Mouse (Mus musculus) MEL (cell line): ENCODE measurements at regions not wholly inside any gene's neighbourhood (a gene's known extent, or its start where the extent isn't known, plus 50 kb on each side); places are given as distances from the start of the nearest gene placed in this dataset.

ENCODE experiments used
- DNase-seq: peaks from one replicate; pipeline ENCODE4 v3.0.0; 2011; ENCODE audit warnings: low read depth, low spot score
- H3K27ac ChIP-seq: 2 replicates; pipeline ENCODE4 v1.5.1; 2012; ENCODE audit warnings: low read depth, mild to moderate bottlenecking, control low read depth, low read length, moderate library complexity; ENCODE audit not compliant: control insufficient read depth
- H3K27me3 ChIP-seq, 2 experiments: fragments of 150-350 bp in 1 of 2; sonication (generic) in 1 of 2; 2 replicates each; pipeline ENCODE4 v1.6.1; 2012; ENCODE audit warnings: low read length in 2 of 2, mild to moderate bottlenecking in 2 of 2, improper control_type of control experiment in 1 of 2, moderate library complexity in 1 of 2; ENCODE audit not compliant: insufficient read depth in 2 of 2, control insufficient read depth in 1 of 2
- H3K36me3 ChIP-seq, 2 experiments: 2 replicates each; pipeline ENCODE4 v1.6.1; 2012 to 2014; ENCODE audit warnings: low read length in 2 of 2, improper control_type of control experiment in 1 of 2, inconsistent platforms in 1 of 2, mild to moderate bottlenecking in 1 of 2; ENCODE audit not compliant: insufficient read depth in 2 of 2, control insufficient read depth in 1 of 2
- H3K4me1 ChIP-seq, 2 experiments: fragments of 150-350 bp in 1 of 2; sonication (generic) in 1 of 2; 2 replicates each; pipeline ENCODE4 v1.6.1; 2012; ENCODE audit warnings: low read length in 2 of 2, improper control_type of control experiment in 1 of 2, mild to moderate bottlenecking in 1 of 2; ENCODE audit not compliant: insufficient read depth in 2 of 2, control insufficient read depth in 1 of 2
- H3K4me3 ChIP-seq, 2 experiments: fragments of 150-350 bp in 1 of 2; sonication (generic) in 1 of 2; 2 replicates each; pipeline ENCODE4 v1.5.1; 2012; ENCODE audit warnings: low read depth in 2 of 2, low read length in 2 of 2, mild to moderate bottlenecking in 2 of 2, moderate library complexity in 2 of 2, control low read depth in 1 of 2, improper control_type of control experiment in 1 of 2; ENCODE audit not compliant: control insufficient read depth in 1 of 2, insufficient read depth in 1 of 2
- H3K79me2 ChIP-seq: 2 replicates; pipeline ENCODE4 v1.6.1; 2012; ENCODE audit warnings: mild to moderate bottlenecking, low read length, moderate library complexity; ENCODE audit not compliant: control insufficient read depth, poor library complexity, insufficient read depth
- H3K9ac ChIP-seq: 2 replicates; pipeline ENCODE4 v1.6.1; 2012; ENCODE audit warnings: low read depth, mild to moderate bottlenecking, control low read depth, low read length, moderate library complexity; ENCODE audit not compliant: control insufficient read depth, poor library complexity, severe bottlenecking
- H3K9me3 ChIP-seq: fragments of 150-350 bp; sonication (generic); replicated peaks from 2 replicates; pipeline ENCODE4 v1.6.1; 2012; ENCODE audit warnings: mild to moderate bottlenecking, low read length, improper control_type of control experiment, moderate library complexity; ENCODE audit not compliant: insufficient read depth
- BHLHE40 ChIP-seq: IDR thresholded peaks from 2 replicates; pipeline ENCODE4 v1.6.1; 2012; ENCODE audit warnings: low read depth, mild to moderate bottlenecking, inconsistent platforms, low read length, improper control_type of control experiment, borderline replicate concordance
- CHD1 ChIP-seq: IDR thresholded peaks from 2 replicates; pipeline ENCODE4 v1.6.1; 2012; ENCODE audit warnings: low read depth, mild to moderate bottlenecking, inconsistent platforms, low read length, improper control_type of control experiment
- CHD2 ChIP-seq: IDR thresholded peaks from 2 replicates; pipeline ENCODE4 v1.6.1; 2011; ENCODE audit warnings: low read length, improper control_type of control experiment
- CTCF ChIP-seq, 3 experiments: IDR thresholded peaks in 2 of 3; conservative IDR thresholded peaks in 1 of 3; 2 replicates each; pipeline ENCODE4 v1.5.1; 2011 to 2012; ENCODE audit warnings: low read length in 3 of 3, low read depth in 2 of 3, mild to moderate bottlenecking in 2 of 3, improper control_type of control experiment in 1 of 3, inconsistent platforms in 1 of 3, mixed read lengths in 1 of 3, moderate library complexity in 1 of 3; ENCODE audit not compliant: control insufficient read depth in 1 of 3, insufficient read depth in 1 of 3, poor library complexity in 1 of 3, severe bottlenecking in 1 of 3
- ELF1 ChIP-seq: IDR thresholded peaks from 2 replicates; pipeline ENCODE4 v1.6.1; 2014; ENCODE audit warnings: low read depth, mild to moderate bottlenecking, inconsistent platforms, low read length, improper control_type of control experiment, moderate library complexity
- EP300 ChIP-seq, 2 experiments: IDR thresholded peaks; 2 replicates each; pipeline ENCODE4 v1.6.1; 2011; ENCODE audit warnings: improper control_type of control experiment in 2 of 2, low read length in 2 of 2, low read depth in 1 of 2, mild to moderate bottlenecking in 1 of 2
- GABPA ChIP-seq: IDR thresholded peaks from 2 replicates; pipeline ENCODE4 v1.6.1; 2012; ENCODE audit warnings: low read depth, mild to moderate bottlenecking, inconsistent platforms, low read length, improper control_type of control experiment, moderate library complexity
- GATA1 ChIP-seq: IDR thresholded peaks from 2 replicates; pipeline ENCODE4 v1.6.1; 2011; ENCODE audit warnings: low read depth, low read length, improper control_type of control experiment
- JUND ChIP-seq: IDR thresholded peaks from 2 replicates; pipeline ENCODE4 v1.6.1; 2011; ENCODE audit warnings: low read depth, mild to moderate bottlenecking, improper control_type of control experiment, low read length
- MAFK ChIP-seq: IDR thresholded peaks from 2 replicates; pipeline ENCODE4 v1.6.1; 2011; ENCODE audit warnings: low read depth, mild to moderate bottlenecking, low read length, improper control_type of control experiment, borderline replicate concordance
- MAZ ChIP-seq: IDR thresholded peaks from 2 replicates; pipeline ENCODE4 v1.6.1; 2012; ENCODE audit warnings: low read depth, mild to moderate bottlenecking, inconsistent platforms, low read length, improper control_type of control experiment
- MEF2A ChIP-seq: IDR thresholded peaks from 2 replicates; pipeline ENCODE4 v1.6.1; 2014; ENCODE audit warnings: low read depth, mild to moderate bottlenecking, inconsistent platforms, low read length, improper control_type of control experiment; ENCODE audit not compliant: poor library complexity, insufficient replicate concordance, severe bottlenecking; ENCODE audit errors: extremely low read depth
- MXI1 ChIP-seq: IDR thresholded peaks from 2 replicates; pipeline ENCODE4 v1.6.1; 2011; ENCODE audit warnings: mild to moderate bottlenecking, low read depth, low read length, improper control_type of control experiment
- MYB ChIP-seq: IDR thresholded peaks from 2 replicates; pipeline ENCODE4 v1.6.1; 2011; ENCODE audit warnings: mild to moderate bottlenecking, low read depth, low read length, improper control_type of control experiment
- MYC ChIP-seq: IDR thresholded peaks from 2 replicates; pipeline ENCODE4 v1.6.1; 2011; ENCODE audit warnings: low read depth, mild to moderate bottlenecking, low read length, improper control_type of control experiment, moderate library complexity
- NRF1 ChIP-seq: IDR thresholded peaks from 2 replicates; pipeline ENCODE4 v1.6.1; 2014; ENCODE audit warnings: low read depth, mild to moderate bottlenecking, inconsistent platforms, low read length, improper control_type of control experiment, moderate library complexity; ENCODE audit not compliant: poor library complexity, insufficient read depth, severe bottlenecking
- POLR2A ChIP-seq, 2 experiments: IDR thresholded peaks; 2 replicates each; pipeline ENCODE4 v1.6.1; 2011 to 2012; ENCODE audit warnings: low read length in 2 of 2, mild to moderate bottlenecking in 2 of 2, control low read depth in 1 of 2, improper control_type of control experiment in 1 of 2, low read depth in 1 of 2, moderate library complexity in 1 of 2; ENCODE audit not compliant: control insufficient read depth in 1 of 2, insufficient read depth in 1 of 2, poor library complexity in 1 of 2
- POLR2AphosphoS2 ChIP-seq: IDR thresholded peaks from 2 replicates; pipeline ENCODE4 v1.6.1; 2011; ENCODE audit warnings: low read length, improper control_type of control experiment
- RCOR1 ChIP-seq: IDR thresholded peaks from 2 replicates; pipeline ENCODE4 v1.6.1; 2012; ENCODE audit warnings: low read depth, mild to moderate bottlenecking, inconsistent platforms, low read length, improper control_type of control experiment
- SIN3A ChIP-seq: IDR thresholded peaks from 2 replicates; pipeline ENCODE4 v1.6.1; 2012; ENCODE audit warnings: low read length, improper control_type of control experiment, inconsistent platforms
- TBP ChIP-seq: IDR thresholded peaks from 2 replicates; pipeline ENCODE4 v1.8.0; 2011; ENCODE audit warnings: low read depth, low read length, improper control_type of control experiment
- TCF12 ChIP-seq: IDR thresholded peaks from 2 replicates; pipeline ENCODE4 v1.6.1; 2014; ENCODE audit warnings: low read depth, mild to moderate bottlenecking, inconsistent platforms, low read length, improper control_type of control experiment, moderate library complexity
- USF1 ChIP-seq: IDR thresholded peaks from 2 replicates; pipeline ENCODE4 v1.6.1; 2014; ENCODE audit warnings: low read depth, mild to moderate bottlenecking, inconsistent platforms, low read length, improper control_type of control experiment, moderate library complexity
- USF2 ChIP-seq, 2 experiments: IDR thresholded peaks; 2 replicates each; pipeline ENCODE4 v1.6.1; 2011 to 2012; ENCODE audit warnings: improper control_type of control experiment in 2 of 2, low read length in 2 of 2, borderline replicate concordance in 1 of 2, inconsistent platforms in 1 of 2, low read depth in 1 of 2, mild to moderate bottlenecking in 1 of 2; ENCODE audit not compliant: insufficient read depth in 1 of 2
- ZMIZ1 ChIP-seq: IDR thresholded peaks from 2 replicates; pipeline ENCODE4 v1.6.1; 2012; ENCODE audit warnings: low read depth, mild to moderate bottlenecking, inconsistent platforms, low read length, improper control_type of control experiment, moderate library complexity

GRCm38 (mm10) chr1:185128209-185128608 lies 75.7 kb upstream of the Rab3gap2 start:
- H3K27ac ChIP-seq, result no peak overlapping the region
- no peaks in the 10 kb centered on the region for H3K27me3 ChIP-seq
- no peak overlapping the region for H3K9ac ChIP-seq
- TF ChIP-seq POLR2A (IDR thresholded peaks at IDR 0.05; ENCODE audit: control insufficient read depth in 1 of 2, insufficient read depth in 1 of 2, low read depth in 1 of 2, low read length in 2 of 2, poor library complexity in 1 of 2) (no peak), MYB (no peak), MAZ (no peak), CTCF (IDR thresholded peaks at IDR 0.05 in 2 of 3, conservative IDR thresholded peaks at IDR 0.05 in 1 of 3; ENCODE audit: control insufficient read depth in 1 of 3, insufficient read depth in 1 of 3, low read depth in 2 of 3, low read length in 3 of 3, poor library complexity in 1 of 3, severe bottlenecking in 1 of 3) (no peak), MYC (no peak)
- DNase-seq, result no peak
- H3K9me3 ChIP-seq, result no peaks in the 10 kb centered on the region
- H3K36me3 ChIP-seq, result no peaks in the 10 kb centered on the region
- H3K4me1 ChIP-seq, result no peaks in the 10 kb centered on the region
- H3K79me2 ChIP-seq, result no peaks in the 10 kb centered on the region
- H3K4me3 ChIP-seq, result no peak overlapping the region

GRCm38 (mm10) chr1:185125737-185126286 lies 78.1 kb upstream of the Rab3gap2 start:
- H3K79me2 ChIP-seq, result no peaks in the 10 kb centered on the region
- H3K4me3 ChIP-seq, result no peak overlapping the region
- no peak for DNase-seq
- no peaks in the 10 kb centered on the region for H3K4me1 ChIP-seq
- no peaks in the 10 kb centered on the region for H3K9me3 ChIP-seq
- TF ChIP-seq CHD1, result no peak
- TF ChIP-seq RCOR1, result no peak
- no peak for TF ChIP-seq EP300 (IDR thresholded peaks at IDR 0.05; ENCODE audit: low read depth in 1 of 2, low read length in 2 of 2)
- no peak for TF ChIP-seq GATA1
- no peak for TF ChIP-seq MXI1
- no peak for TF ChIP-seq GABPA
- no peak for TF ChIP-seq TCF12
- TF ChIP-seq BHLHE40, result no peak
- no peak for TF ChIP-seq SIN3A
- no peak for TF ChIP-seq TBP
- no peak for TF ChIP-seq MEF2A
- no peaks in the 10 kb centered on the region for H3K27me3 ChIP-seq
- H3K27ac ChIP-seq, result no peak overlapping the region
- H3K36me3 ChIP-seq, result no peaks in the 10 kb centered on the region
- no peak overlapping the region for H3K9ac ChIP-seq

GRCm38 (mm10) chr1:185121552-185121951 lies 82.4 kb upstream of the Rab3gap2 start:
- no peaks in the 10 kb centered on the region for H3K27me3 ChIP-seq
- DNase-seq, result no peak
- H3K9ac ChIP-seq, result no peak overlapping the region

More at GRCm38 (mm10) chr1:185121552-185121951, 82.4 kb upstream of the Rab3gap2 start:
- no peaks in the 10 kb centered on the region for H3K4me1 ChIP-seq
- H3K36me3 ChIP-seq, result no peaks in the 10 kb centered on the region
- H3K9me3 ChIP-seq, result no peaks in the 10 kb centered on the region
- no peak overlapping the region for H3K27ac ChIP-seq
- no peaks in the 10 kb centered on the region for H3K79me2 ChIP-seq
- no peak overlapping the region for H3K4me3 ChIP-seq
- no peak for TF ChIP-seq CTCF (IDR thresholded peaks at IDR 0.05 in 2 of 3, conservative IDR thresholded peaks at IDR 0.05 in 1 of 3; ENCODE audit: control insufficient read depth in 1 of 3, insufficient read depth in 1 of 3, low read depth in 2 of 3, low read length in 3 of 3, poor library complexity in 1 of 3, severe bottlenecking in 1 of 3)
- no peak for TF ChIP-seq USF2 (IDR thresholded peaks at IDR 0.05; ENCODE audit: borderline replicate concordance in 1 of 2, insufficient read depth in 1 of 2, low read depth in 1 of 2, low read length in 2 of 2)
- TF ChIP-seq ELF1, result no peak
- TF ChIP-seq BHLHE40, result no peak
- TF ChIP-seq CHD1, result no peak
- no peak for TF ChIP-seq MAZ
- no peak for TF ChIP-seq CHD2
- no peak for TF ChIP-seq ZMIZ1
- TF ChIP-seq POLR2AphosphoS2, result no peak
- TF ChIP-seq SIN3A, result no peak
- TF ChIP-seq MAFK, result no peak
- no peak for TF ChIP-seq TBP
- no peak for TF ChIP-seq JUND
- no peak for TF ChIP-seq USF1
- TF ChIP-seq GABPA, result no peak
- TF ChIP-seq NRF1, result no peak
